Mouse (Mus musculus) kidney, postnatal 0 days (tissue): ENCODE results near the gene Psmd5. TPM values are rescaled to one million over a fixed set of nuclear protein-coding genes. Genes with fewer than 3 reads are reported as not detected.

ENCODE experiments used
- ATAC-seq: fragments of 200-750 bp; cut with Nextera tagmentation; replicated peaks from 2 replicates; pipeline ENCODE4 v1.8.0; 2017; ENCODE audit warnings: low read depth, moderate number of reproducible peaks, moderate TSS enrichment, moderate library complexity; ENCODE audit not compliant: low FRiP score
- DNase-seq: peaks from one replicate; pipeline ENCODE4 v3.0.0-alpha.2; 2016; ENCODE audit warnings: low spot score
- H3K27ac ChIP-seq: fragments of 300-500 bp; sonication (generic); 2 replicates; pipeline ENCODE4 v1.5.1; 2014; ENCODE audit warnings: mild to moderate bottlenecking
- H3K27me3 ChIP-seq: fragments of 300-500 bp; sonication (generic); 2 replicates; pipeline ENCODE4 v1.6.1; 2014; ENCODE audit warnings: low read length, mixed read lengths; ENCODE audit not compliant: insufficient read depth
- H3K36me3 ChIP-seq: fragments of 300-500 bp; sonication (generic); 2 replicates; pipeline ENCODE4 v1.6.1; 2014; ENCODE audit warnings: low read length, mixed read lengths; ENCODE audit not compliant: insufficient read depth
- H3K4me1 ChIP-seq: fragments of 300-500 bp; sonication (generic); replicated peaks from 2 replicates; pipeline ENCODE4 v1.6.1; 2014; ENCODE audit warnings: antibody characterized with exemption, low read length, mixed read lengths; ENCODE audit not compliant: insufficient read depth
- H3K4me2 ChIP-seq: fragments of 300-500 bp; sonication (generic); 2 replicates; pipeline ENCODE4 v1.6.1; 2014; ENCODE audit warnings: mild to moderate bottlenecking, low read length, moderate library complexity, mixed read lengths
- H3K4me3 ChIP-seq: fragments of 300-500 bp; sonication (generic); replicated peaks from 2 replicates; pipeline ENCODE4 v1.5.1; 2014; ENCODE audit warnings: low read depth, low read length
- H3K9ac ChIP-seq: fragments of 300-500 bp; sonication (generic); 2 replicates; pipeline ENCODE4 v1.6.1; 2014; ENCODE audit warnings: low read depth, low read length
- H3K9me3 ChIP-seq: fragments of 300-500 bp; sonication (generic); replicated peaks from 2 replicates; pipeline ENCODE4 v1.6.1; 2016; ENCODE audit warnings: low read length, inconsistent platforms, mixed read lengths
- CTCF ChIP-seq: IDR thresholded peaks from 2 replicates; pipeline ENCODE4 v1.5.1; 2016; ENCODE audit warnings: antibody characterized with exemption, low read depth, mild to moderate bottlenecking, moderate library complexity
- WGBS: fragments of 180-500 bp; shearing (Covaris S2); extraction: QIAGEN DNeasy Blood & Tissue Kit; methylation state at CpG from one replicate; pipeline ENCODE4 v1.1.7; 2014; 5-methylcytosine and 5-hydroxymethylcytosine counted together
- polyA plus RNA-seq: library from polyadenylated mRNA; unstranded; fragments of >200 nt; fragmentation: Nextera tagmentation; extraction: Ambion mirVana; gene quantifications from 2 replicates; pipeline ENCODE4 v1.2.1, GENCODE M21; 2015

Psmd5 gene
- polyA plus RNA-seq, 1 experiment from 2014 or later: 92.0 TPM

DNA sequence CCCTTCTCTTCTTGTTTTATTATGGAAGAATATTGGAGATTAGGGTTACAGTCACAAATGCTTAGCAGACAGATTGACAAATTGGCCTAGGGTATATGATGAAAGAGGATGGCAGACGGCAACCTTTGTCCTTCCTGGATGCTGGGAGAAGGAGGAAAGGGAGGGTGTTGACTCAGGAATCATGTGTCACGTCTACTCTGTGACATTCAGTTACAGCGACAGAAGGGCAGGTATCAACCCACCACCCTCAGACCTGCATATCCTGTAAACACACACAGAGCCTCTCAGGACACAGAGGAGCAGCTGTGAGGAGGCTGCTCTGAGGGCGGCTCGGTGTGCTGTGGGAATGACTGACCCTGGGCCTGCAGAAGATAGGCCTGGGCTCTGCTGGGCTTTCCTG is 8.4 kb upstream of the Psmd5 start:
- Histone ChIP-seq H3K27me3 (no peaks in the 10 kb centered on the region), H3K9ac (no peak overlapping the region), H3K27ac (no peak overlapping the region), H3K4me3 (no peak overlapping the region), H3K4me2 (no peak overlapping the region), H3K36me3 (no peaks in the 10 kb centered on the region), H3K9me3 (no peaks in the 10 kb centered on the region), H3K4me1 (no peaks in the 10 kb centered on the region)
- peak; percentile 61 for DNase-seq
- no peak for TF ChIP-seq CTCF
- ATAC-seq: 0 out of 2 replicates have a peak, but pooled peaks have one; percentile 40
- WGBS: 27% methylated on average over 5 of the region's 5 CpGs

DNA sequence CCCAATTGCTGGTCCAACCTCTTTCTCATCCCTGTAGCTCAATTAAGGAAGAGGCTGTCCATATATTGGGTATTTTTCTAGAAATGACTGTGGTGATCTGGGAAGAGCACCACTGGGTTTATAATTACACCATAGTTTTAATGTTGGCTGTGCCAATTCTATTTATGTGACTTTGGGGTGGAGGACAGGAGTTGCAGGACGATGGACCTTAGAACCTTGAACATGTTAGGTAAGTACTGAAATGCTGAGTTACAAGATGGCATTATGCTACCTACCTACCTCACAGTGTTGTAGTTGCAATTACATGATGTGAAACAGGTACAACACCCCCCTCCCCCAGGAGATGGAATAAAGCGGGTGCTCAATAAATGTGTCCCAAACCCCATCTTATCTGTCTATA is 8.0 kb upstream of the Psmd5 start:
- H3K27me3 ChIP-seq: no peaks in the 10 kb centered on the region
- no peaks in the 10 kb centered on the region for H3K36me3 ChIP-seq
- no peak for ATAC-seq
- no peak overlapping the region for H3K4me3 ChIP-seq
- TF ChIP-seq CTCF: no peak
- no peaks in the 10 kb centered on the region for H3K4me1 ChIP-seq
- no peak overlapping the region for H3K9ac ChIP-seq
- H3K4me2 ChIP-seq: no peak overlapping the region
- H3K27ac ChIP-seq: no peak overlapping the region
- no peaks in the 10 kb centered on the region for H3K9me3 ChIP-seq
- DNase-seq: no peak
- 59% methylated on average over 2 of the region's 2 CpGs for WGBS

DNA sequence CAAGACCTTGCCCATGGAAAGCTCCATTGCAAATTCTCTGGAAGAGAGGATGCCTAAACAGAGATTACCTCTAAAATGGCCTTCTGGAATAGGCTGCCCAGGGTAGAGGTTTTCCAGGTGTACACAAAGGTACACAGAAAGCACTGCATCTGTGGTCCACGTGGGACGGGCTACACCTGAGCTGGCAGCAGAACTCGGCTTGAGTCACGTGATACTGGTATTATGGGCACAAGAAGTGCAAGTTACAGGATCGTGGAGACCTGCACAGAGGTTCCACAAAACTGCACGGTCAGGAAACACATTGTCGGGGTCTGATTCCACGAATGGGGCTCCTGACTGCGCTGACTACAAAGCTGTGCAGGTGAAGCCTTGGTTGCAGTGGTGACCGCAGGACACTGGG is 5.3 kb upstream of the Psmd5 start:
- DNase-seq (no peak), ATAC-seq (no peak)
- H3K9ac ChIP-seq: no peak overlapping the region
- H3K9me3 ChIP-seq: no peaks in the 10 kb centered on the region
- TF ChIP-seq CTCF: no peak
- no peaks in the 10 kb centered on the region for H3K36me3 ChIP-seq
- no peak overlapping the region for H3K4me2 ChIP-seq
- WGBS: 84% methylated on average over 10 of the region's 10 CpGs
- H3K4me1 ChIP-seq: no peaks in the 10 kb centered on the region
- no peak overlapping the region for H3K4me3 ChIP-seq
- no peaks in the 10 kb centered on the region for H3K27me3 ChIP-seq
- no peak overlapping the region for H3K27ac ChIP-seq

DNA sequence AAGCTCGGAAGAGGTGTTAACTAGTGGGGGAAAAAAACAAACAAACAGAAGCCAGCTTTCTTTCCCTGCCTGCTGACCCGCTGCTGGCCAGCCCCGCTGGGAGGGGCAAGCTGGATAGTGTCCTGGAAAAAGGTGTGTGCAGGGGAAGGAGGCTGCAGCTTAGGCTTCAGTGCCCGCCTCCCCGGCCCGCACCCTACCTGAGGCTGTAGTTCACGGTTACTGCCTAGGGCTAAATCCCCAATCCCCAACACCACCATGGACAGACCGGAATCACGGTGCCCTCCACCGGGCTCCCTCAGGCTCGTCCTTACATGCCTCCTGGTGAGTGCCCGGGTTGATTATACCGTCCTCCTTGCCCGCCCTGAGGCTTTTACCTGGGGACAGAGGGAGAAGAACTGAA is 497 bp downstream of the Psmd5 start, which contains the start of gene Cutal:
Gene Cutal (plus strand): TSS at position 126 of the 400 bp plus-strand sequence.
- Histone ChIP-seq H3K27ac (peak within 1 kb of the TSS; percentile 89), H3K4me1 (peaks cover 3% of the 10 kb centered on the region; the same call in 1 of the 2 replicates), H3K4me3 (peak within 1 kb of the TSS; percentile 39), H3K36me3 (no peaks in the 10 kb centered on the region), H3K9me3 (no peaks in the 10 kb centered on the region), H3K9ac (peak within 1 kb of the TSS; percentile 60), H3K4me2 (peak within 1 kb of the TSS; percentile 66), H3K27me3 (no peaks in the 10 kb centered on the region)
- ATAC-seq (peak; percentile 42; the same call in 1 of the 2 replicates), DNase-seq (peak; percentile 46)
- 6% methylated on average over 14 of the region's 14 CpGs for WGBS
- no peak for TF ChIP-seq CTCF

DNA sequence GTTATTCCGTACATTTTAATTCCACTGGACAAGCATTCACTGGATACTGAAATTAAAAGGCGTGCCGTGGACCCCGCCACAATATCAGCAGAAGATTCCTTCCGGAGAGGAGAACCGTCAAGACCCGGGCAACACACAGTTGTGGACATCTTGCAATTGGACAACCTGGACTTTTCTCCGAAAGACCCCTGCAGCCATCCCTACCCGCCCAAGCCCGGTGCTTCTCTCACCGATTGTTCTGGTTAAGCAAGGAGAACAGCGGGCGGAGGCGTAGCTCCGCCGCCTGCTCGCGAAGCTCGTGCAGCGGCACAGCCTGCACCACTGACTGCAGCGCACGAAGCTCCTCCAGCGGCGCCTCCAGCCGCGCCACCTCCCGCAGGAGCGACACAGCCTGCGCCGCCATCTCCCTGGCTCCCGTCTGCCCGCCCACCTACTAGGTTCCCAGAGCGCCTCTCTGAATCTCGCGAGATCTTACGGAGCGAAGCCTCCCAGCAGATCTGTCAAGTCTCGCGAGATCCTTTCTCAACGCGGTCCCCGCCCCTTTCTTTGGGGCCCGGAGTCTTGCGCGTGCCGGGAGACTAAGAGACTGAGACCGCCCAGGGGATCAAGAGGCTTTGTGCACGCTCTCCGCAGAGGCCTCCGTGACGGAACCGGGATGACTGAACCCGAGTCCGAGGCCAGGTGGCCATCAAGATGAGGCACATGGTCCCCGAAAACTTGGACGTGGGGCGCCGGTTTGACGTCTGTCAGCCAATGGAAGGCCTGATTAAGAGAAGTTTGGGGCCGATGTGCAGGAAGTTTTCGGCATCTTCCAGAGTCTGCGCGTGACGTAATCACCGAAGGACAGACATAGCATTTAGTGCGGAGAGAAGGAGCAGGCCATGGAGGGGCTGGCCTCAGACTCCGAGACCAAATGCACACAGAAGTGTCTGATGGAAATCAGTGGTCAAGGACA is 4.0 kb downstream of the Psmd5 start:
- Histone ChIP-seq H3K36me3 (no peaks in the 10 kb centered on the region), H3K4me1 (peaks cover 6% of the 10 kb centered on the region; the same call in 1 of the 2 replicates), H3K27ac (peak overlapping the region; percentile 94), H3K4me2 (peak overlapping the region; percentile 74), H3K4me3 (peak overlapping the region; percentile 95), H3K9me3 (no peaks in the 10 kb centered on the region), H3K9ac (peak overlapping the region; percentile 90), H3K27me3 (no peaks in the 10 kb centered on the region)
- TF ChIP-seq CTCF: no peak
- WGBS: under 1% methylated on average over 67 of the region's 67 CpGs
- peak; percentile 99 for DNase-seq
- peak; percentile 96 for ATAC-seq

DNA sequence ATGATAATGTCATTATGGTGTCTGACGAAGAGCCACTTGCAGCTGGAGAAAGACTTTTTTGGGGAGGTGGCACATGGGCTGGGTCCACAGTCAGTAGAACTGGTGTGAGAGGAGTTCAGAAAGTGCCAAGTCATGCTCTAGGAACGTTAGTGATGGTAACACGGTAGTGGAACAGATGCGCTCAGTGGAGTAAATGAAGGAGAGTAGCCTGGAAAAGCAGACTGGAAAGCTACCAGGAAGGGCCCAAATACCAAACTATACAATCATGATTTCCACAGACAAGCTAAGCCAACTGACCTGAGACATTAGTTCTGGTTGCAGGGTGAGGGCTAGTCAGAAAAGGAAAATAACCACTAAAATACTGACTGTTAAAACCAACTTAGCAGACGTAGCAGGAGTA is 5.1 kb downstream of the Psmd5 start:
- peak overlapping the region; percentile 95 for H3K4me3 ChIP-seq
- no peaks in the 10 kb centered on the region for H3K9me3 ChIP-seq
- H3K27me3 ChIP-seq: no peaks in the 10 kb centered on the region
- DNase-seq: peak; percentile 38
- H3K4me1 ChIP-seq: peaks cover 6% of the 10 kb centered on the region; the same call in 1 of the 2 replicates
- no peak for ATAC-seq
- WGBS: 26% methylated on average over 5 of the region's 5 CpGs
- no peak for TF ChIP-seq CTCF
- 0 out of 2 replicates have a peak overlapping the region, but pooled peaks have one; percentile 28 for H3K9ac ChIP-seq
- H3K4me2 ChIP-seq: peak overlapping the region; percentile 74
- no peak overlapping the region for H3K27ac ChIP-seq
- peaks cover 7% of the 10 kb centered on the region; the same call in 1 of the 2 replicates for H3K36me3 ChIP-seq
